Mouse (Mus musculus) midbrain, embryonic 11.5 days (tissue): ENCODE results near the gene Pigs. TPM values are rescaled to one million over a fixed set of nuclear protein-coding genes. Genes with fewer than 3 reads are reported as not detected.

Source experiments
- ATAC-seq: fragments of 200-750 bp; cut with Nextera tagmentation; 2 replicates; pipeline ENCODE4 v1.8.0; 2017; ENCODE audit warnings: moderate TSS enrichment, moderate library complexity; ENCODE audit not compliant: low FRiP score
- DNase-seq: peaks from one replicate; pipeline ENCODE4 v3.0.0; 2015; ENCODE audit warnings: low spot score; ENCODE audit errors: missing footprints
- H3K27ac ChIP-seq: fragments of 300-500 bp; sonication (generic); 2 replicates; pipeline ENCODE4 v1.5.1; 2014; ENCODE audit warnings: low read depth, low read length
- H3K27me3 ChIP-seq: fragments of 300-500 bp; sonication (generic); 2 replicates; pipeline ENCODE4 v1.6.1; 2014; ENCODE audit warnings: mild to moderate bottlenecking, low read length, moderate library complexity, mixed read lengths; ENCODE audit not compliant: control insufficient read depth, insufficient read depth
- H3K36me3 ChIP-seq: fragments of 300-500 bp; sonication (generic); 2 replicates; pipeline ENCODE4 v1.6.1; 2014; ENCODE audit warnings: mild to moderate bottlenecking, low read length, moderate library complexity, mixed read lengths; ENCODE audit not compliant: control insufficient read depth, insufficient read depth
- H3K4me1 ChIP-seq: fragments of 300-500 bp; sonication (generic); 2 replicates; pipeline ENCODE4 v1.6.1; 2014; ENCODE audit warnings: low read length; ENCODE audit not compliant: control insufficient read depth, insufficient read depth
- H3K4me2 ChIP-seq: fragments of 300-500 bp; sonication (generic); 2 replicates; pipeline ENCODE4 v1.6.1; 2014; ENCODE audit warnings: mild to moderate bottlenecking, moderate library complexity
- H3K4me3 ChIP-seq: fragments of 300-500 bp; sonication (generic); 2 replicates; pipeline ENCODE4 v1.5.1; 2014; ENCODE audit warnings: low read depth, low read length
- H3K9ac ChIP-seq: fragments of 300-500 bp; sonication (generic); 2 replicates; pipeline ENCODE4 v1.6.1; 2014; ENCODE audit warnings: low read length
- H3K9me3 ChIP-seq: fragments of 300-500 bp; sonication (generic); 2 replicates; pipeline ENCODE4 v1.6.1; 2016; ENCODE audit warnings: low read length; ENCODE audit not compliant: control insufficient read depth
- WGBS: fragments of 180-500 bp; shearing (Covaris S2); extraction: QIAGEN DNeasy Blood & Tissue Kit; methylation state at CpG from one replicate; pipeline ENCODE4 v1.1.7; 2014; 5-methylcytosine and 5-hydroxymethylcytosine counted together
- polyA plus RNA-seq: library from polyadenylated mRNA; unstranded; fragments of >200 nt; fragmentation: Nextera tagmentation; extraction: Ambion mirVana; gene quantifications from 2 replicates; pipeline ENCODE4 v1.2.1, GENCODE M21; 2014

The Pigs gene
- polyA plus RNA-seq, 1 experiment from 2014 or later = 56.3 TPM

DNA sequence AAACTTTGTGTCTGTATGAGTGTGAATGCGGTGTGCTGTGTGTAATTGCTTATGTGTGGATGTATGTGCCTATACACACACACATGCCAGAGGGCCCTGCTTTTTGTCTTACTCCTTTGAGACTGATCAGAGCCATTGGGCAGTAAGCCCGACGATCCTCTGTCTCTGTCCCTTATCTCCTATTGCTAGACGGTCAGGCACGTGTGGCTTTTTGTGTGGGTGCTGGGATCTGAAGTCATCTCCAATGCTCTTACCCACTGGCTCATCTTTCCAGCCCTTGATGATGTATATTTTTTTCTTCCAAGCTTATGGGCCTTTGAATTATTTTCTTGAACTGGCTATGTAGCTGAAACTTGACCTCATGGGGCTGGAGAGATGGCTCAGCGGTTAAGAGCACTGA is 26.7 kb downstream of the Pigs start:
- WGBS = 85% methylated on average over 6 of the region's 6 CpGs
- no peak overlapping the region for H3K4me3 ChIP-seq
- DNase-seq (no peak), ATAC-seq (no peak)
- no peak overlapping the region for H3K9ac ChIP-seq
- no peaks in the 10 kb centered on the region for H3K27me3 ChIP-seq
- no peaks in the 10 kb centered on the region for H3K9me3 ChIP-seq
- H3K4me1 ChIP-seq = no peaks in the 10 kb centered on the region
- no peaks in the 10 kb centered on the region for H3K36me3 ChIP-seq
- H3K4me2 ChIP-seq = no peak overlapping the region
- no peak overlapping the region for H3K27ac ChIP-seq

DNA sequence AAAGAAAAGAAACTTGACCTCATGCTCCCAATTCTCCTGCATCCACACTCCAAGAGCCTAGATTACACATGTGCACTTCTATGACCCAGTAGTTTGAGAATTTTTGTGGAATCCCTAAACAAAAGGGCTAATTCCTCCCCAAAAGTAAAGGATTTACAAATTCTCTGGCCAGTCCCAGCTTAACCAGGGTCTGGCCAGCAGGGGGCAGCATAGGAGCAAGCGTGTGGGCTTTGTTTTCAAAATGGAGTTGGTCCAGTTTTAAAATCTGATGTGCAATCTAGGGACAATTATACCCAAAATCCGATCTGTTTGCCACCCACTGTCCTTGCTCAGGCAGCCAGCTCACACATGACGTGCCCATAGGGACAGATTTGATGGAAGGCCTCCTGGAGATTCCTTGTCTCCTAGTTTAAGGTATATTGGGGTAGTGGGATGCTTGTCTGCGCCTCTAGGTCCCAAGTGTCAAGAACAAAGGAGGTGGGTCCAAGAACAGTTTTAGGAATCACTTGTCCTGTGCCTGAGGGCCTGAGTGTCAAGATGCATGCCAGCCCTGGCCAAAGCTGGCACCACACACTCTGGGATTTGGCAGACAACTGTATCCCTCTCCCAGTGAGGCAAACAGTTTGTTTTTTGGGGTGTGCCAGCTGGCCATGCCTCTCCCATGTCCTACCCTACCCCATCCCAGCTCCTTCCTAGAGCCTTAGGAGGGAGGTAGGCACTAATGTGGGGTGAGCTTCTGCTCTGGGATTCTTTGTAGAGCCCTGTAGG is 27.4 kb downstream of the Pigs start:
- peak; percentile 95 for DNase-seq
- WGBS = 38% methylated on average over 4 of the region's 4 CpGs
- Histone ChIP-seq H3K9me3 (no peaks in the 10 kb centered on the region), H3K27ac (no peak overlapping the region), H3K36me3 (no peaks in the 10 kb centered on the region), H3K4me3 (no peak overlapping the region), H3K9ac (no peak overlapping the region), H3K4me2 (no peak overlapping the region), H3K4me1 (no peaks in the 10 kb centered on the region), H3K27me3 (no peaks in the 10 kb centered on the region)
- no peak for ATAC-seq

DNA sequence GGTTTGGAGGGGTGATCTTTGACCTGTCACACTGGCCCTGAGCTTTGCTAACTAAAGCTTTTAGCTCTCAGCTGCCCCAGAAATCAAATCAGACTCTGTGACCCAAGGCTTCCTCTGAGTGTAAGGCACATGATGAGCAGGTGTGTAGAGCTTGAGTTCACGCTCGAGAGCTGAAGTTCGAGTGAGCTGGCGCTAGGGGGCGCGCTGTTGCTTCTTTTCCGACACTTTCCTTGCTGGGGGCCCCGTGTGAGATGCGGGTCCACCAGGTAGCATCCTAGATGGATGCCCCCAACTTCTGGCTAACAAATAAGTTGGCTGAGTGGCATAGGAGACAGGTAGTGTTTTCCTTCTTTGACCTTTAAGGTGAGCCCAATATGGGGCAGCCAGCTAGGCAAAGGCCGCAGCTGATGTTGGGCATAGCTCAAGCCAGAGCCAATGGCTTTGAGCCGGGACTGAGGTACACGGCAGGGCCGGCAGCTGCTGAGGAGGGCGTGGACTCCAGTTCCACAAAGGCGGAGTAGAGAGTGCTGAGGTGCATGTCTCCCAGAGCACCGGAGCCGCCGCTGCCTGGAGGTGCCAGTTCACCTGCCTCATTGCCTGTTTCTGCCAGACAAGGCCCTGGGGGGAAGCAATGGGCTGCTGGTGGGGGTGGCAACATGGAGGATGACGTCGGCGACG is 30.3 kb downstream of the Pigs start:
- Histone ChIP-seq H3K36me3 (no peaks in the 10 kb centered on the region), H3K27ac (no peak overlapping the region), H3K4me1 (no peaks in the 10 kb centered on the region), H3K4me3 (no peak overlapping the region), H3K9me3 (no peaks in the 10 kb centered on the region), H3K4me2 (no peak overlapping the region), H3K27me3 (no peaks in the 10 kb centered on the region), H3K9ac (no peak overlapping the region)
- ATAC-seq (no peak), DNase-seq (peak; percentile 87)
- 11% methylated on average over 22 of the region's 22 CpGs for WGBS

DNA sequence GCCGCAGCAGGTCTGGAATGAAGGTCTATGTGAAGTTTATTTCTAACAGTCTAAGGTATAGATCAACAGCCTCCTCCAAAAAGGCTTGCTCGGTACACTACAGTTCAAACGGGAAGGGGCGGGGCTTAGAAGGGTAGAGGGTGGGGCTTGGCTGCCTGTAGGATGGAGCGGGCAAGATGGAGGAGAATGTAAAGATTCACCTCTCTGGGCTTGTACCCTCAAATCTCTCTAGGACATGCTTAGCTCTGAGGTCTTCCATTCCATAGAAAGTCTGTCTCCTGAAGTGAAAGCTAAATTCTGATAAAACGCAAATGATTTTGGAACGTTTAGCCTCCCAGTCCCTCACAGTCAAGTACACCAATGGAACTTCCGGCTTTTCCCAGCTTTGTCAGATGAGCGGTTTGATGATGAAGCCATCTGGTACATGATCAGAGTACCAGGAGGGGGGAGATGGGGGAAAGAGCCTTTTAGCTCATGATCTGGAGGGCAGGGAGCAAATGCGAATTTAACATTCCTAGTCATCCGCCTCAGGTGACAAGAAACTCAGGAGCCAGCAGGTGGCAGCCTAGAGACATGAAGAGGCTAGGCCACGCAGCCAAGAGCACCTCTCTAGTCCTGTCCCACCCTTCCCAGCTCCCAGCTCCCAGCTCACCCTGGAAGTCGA is 32.0 kb downstream of the Pigs start:
- H3K9ac ChIP-seq = no peak overlapping the region
- ATAC-seq (peak; percentile 62; the same call in 1 of the 2 replicates), DNase-seq (peak; percentile 95)
- no peaks in the 10 kb centered on the region for H3K36me3 ChIP-seq
- peak overlapping the region; percentile 39; the same call in 1 of the 2 replicates for H3K4me2 ChIP-seq
- no peaks in the 10 kb centered on the region for H3K4me1 ChIP-seq
- H3K9me3 ChIP-seq = no peaks in the 10 kb centered on the region
- no peaks in the 10 kb centered on the region for H3K27me3 ChIP-seq
- peak overlapping the region; percentile 18; the same call in 1 of the 2 replicates for H3K4me3 ChIP-seq
- WGBS = 10% methylated on average over 13 of the region's 13 CpGs
- no peak overlapping the region for H3K27ac ChIP-seq

DNA sequence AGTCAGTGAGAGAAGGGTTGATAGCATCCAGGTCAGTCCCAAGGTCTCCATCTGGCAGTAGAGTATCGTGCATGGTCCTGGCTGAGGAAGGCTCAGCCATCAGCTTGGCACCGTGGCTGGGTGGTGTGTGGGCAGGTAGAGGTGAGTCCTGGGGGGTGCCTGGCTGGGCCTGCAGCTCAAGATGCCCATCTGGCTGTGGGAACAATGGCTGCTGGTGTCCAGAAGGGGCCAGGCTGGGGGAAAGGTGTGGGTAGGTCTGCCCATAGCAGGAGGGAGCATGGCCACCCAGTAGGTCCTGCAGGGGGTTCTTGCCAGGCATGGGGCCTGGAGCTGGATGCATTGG is 32.5 kb downstream of the Pigs start:
- Histone ChIP-seq H3K9me3 (no peaks in the 10 kb centered on the region), H3K9ac (no peak overlapping the region), H3K4me2 (no peak overlapping the region), H3K36me3 (no peaks in the 10 kb centered on the region), H3K27ac (no peak overlapping the region), H3K4me1 (no peaks in the 10 kb centered on the region), H3K27me3 (no peaks in the 10 kb centered on the region), H3K4me3 (no peak overlapping the region)
- no peak for DNase-seq
- ATAC-seq = 0 out of 2 replicates have a peak, but pooled peaks have one; percentile 5
- 66% methylated on average over 2 of the region's 2 CpGs for WGBS

DNA sequence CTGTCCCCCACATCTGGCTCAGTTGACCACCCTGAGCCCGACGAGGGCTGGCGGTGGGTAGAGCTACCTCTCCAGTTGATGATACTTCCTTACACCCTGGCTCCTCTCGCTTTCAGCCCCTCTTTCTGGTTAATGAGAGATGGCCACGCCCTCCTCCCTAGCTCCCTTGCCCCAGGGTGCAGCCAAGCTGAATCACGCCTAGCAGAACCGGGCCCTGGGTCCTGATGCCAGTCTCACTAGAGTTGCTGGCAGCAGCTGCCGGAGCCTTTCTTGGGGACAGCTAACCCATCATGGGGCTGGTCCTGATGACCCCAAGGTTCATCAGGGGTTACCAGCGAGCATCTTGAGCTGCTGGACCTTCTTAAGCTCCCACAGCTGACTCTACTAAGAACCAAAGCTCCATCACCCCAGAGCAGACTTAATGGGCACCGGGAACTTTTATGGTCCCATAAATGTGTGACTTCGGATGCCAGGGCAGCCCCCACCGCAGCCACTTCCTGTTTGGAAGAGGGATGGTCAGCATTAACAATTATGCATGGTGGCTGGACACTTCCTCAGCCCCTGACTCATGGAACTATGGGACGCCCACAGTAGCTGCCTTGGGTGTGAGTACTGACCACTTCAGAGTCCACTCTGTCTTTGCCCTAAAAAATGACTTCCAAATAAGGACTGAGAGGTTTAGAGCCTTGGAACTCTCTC is 35.2 kb downstream of the Pigs start:
- ATAC-seq = no peak
- 83% methylated on average over 13 of the region's 13 CpGs for WGBS
- Histone ChIP-seq H3K4me3 (no peak overlapping the region), H3K9me3 (no peaks in the 10 kb centered on the region), H3K27me3 (no peaks in the 10 kb centered on the region), H3K36me3 (no peaks in the 10 kb centered on the region), H3K27ac (no peak overlapping the region), H3K9ac (no peak overlapping the region), H3K4me2 (no peak overlapping the region), H3K4me1 (no peaks in the 10 kb centered on the region)
- no peak for DNase-seq

DNA sequence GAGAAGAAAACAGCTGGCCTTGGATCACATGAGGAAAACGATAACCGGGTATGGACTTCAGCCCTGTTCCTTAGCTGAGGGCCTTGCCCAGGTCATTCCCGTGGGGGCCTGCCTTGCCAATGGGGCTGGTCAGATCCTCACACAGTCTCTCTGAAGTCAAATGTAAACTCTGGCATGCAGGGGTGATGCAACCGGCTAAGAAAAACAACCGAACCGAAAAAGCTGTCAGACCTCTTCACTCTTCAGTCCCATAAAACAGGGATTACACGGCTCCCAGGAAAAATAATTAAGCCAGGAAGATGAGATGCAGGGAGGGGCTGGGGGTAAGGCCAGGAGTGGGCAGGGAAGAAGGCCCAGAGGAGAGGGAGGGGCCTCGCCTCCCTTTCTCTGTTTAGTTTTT is 35.9 kb downstream of the Pigs start:
- no peak for ATAC-seq
- H3K36me3 ChIP-seq = no peaks in the 10 kb centered on the region
- H3K27ac ChIP-seq = no peak overlapping the region
- WGBS = 60% methylated on average over 8 of the region's 8 CpGs
- H3K4me3 ChIP-seq = no peak overlapping the region
- no peak overlapping the region for H3K9ac ChIP-seq
- H3K4me1 ChIP-seq = no peaks in the 10 kb centered on the region
- H3K27me3 ChIP-seq = no peaks in the 10 kb centered on the region
- DNase-seq = no peak
- H3K4me2 ChIP-seq = no peak overlapping the region
- no peaks in the 10 kb centered on the region for H3K9me3 ChIP-seq

DNA sequence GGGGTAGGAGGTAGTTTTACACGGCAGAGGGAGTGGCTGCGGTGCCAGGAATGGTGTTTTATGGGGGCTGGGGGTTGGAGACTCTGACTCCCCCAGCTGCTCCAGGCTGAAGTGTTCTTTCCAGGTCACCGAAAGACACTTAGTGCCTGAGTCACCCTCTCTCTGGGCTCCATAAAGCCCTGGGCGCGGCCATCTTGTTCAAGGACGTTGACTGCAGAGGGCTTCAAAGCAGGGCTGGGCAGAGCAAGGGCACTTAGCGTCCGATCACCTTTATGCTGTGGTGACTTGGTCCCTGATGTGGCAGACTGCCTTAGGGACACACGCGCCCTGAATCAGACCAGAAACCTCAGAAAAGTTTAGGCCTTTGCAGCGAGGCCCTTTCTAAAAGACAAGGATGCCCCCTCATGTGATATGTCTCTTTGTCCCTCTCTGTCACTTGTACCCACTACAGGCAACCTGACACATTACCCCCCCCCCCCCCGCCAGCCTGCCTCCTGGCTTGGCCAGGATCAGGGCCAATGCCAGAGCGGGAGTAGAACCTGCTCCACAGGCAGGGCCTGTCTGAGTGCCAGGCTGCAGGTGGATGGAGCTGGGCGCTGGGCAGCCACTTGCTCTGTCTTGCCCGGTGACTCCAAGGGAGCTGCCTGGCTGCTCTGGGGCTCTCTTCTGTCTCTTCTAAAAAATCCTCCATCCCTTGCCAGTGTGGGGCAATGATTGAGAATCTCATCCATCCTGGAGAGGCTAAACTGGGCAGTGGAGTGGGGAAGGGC is 39.4 kb downstream of the Pigs start:
- H3K4me2 ChIP-seq = no peak overlapping the region; the same call in 1 of the 2 replicates
- H3K9ac ChIP-seq = no peak overlapping the region
- DNase-seq = no peak
- no peaks in the 10 kb centered on the region for H3K36me3 ChIP-seq
- H3K27ac ChIP-seq = no peak overlapping the region
- WGBS = 90% methylated on average over 15 of the region's 15 CpGs
- no peaks in the 10 kb centered on the region for H3K27me3 ChIP-seq
- H3K4me3 ChIP-seq = no peak overlapping the region
- no peaks in the 10 kb centered on the region for H3K4me1 ChIP-seq
- no peak for ATAC-seq
- H3K9me3 ChIP-seq = no peaks in the 10 kb centered on the region
